Mouse (Mus musculus): Measurements from ENCODE around the gene Brf1. TPM values are rescaled to one million over a fixed set of nuclear protein-coding genes. Genes with fewer than 3 reads are reported as not detected.
A peak's percentile ranks its signal among the peaks of the same experiment; 100 is the strongest.

The Brf1 gene
- 10 to 100 TPM; 20.8 to 21.5 TPM for total RNA-seq (2021)
- long read RNA-seq, experiment 1, partial matches to known transcripts = 2 of 9 reads
- long read RNA-seq, experiment 1, other reads (novel, unspliced or antisense) = 6 of 9 reads
- long read RNA-seq, experiment 2, partial matches to known transcripts = 3 of 8 reads
- long read RNA-seq, experiment 2, other reads (novel, unspliced or antisense) = 5 of 8 reads

DNA sequence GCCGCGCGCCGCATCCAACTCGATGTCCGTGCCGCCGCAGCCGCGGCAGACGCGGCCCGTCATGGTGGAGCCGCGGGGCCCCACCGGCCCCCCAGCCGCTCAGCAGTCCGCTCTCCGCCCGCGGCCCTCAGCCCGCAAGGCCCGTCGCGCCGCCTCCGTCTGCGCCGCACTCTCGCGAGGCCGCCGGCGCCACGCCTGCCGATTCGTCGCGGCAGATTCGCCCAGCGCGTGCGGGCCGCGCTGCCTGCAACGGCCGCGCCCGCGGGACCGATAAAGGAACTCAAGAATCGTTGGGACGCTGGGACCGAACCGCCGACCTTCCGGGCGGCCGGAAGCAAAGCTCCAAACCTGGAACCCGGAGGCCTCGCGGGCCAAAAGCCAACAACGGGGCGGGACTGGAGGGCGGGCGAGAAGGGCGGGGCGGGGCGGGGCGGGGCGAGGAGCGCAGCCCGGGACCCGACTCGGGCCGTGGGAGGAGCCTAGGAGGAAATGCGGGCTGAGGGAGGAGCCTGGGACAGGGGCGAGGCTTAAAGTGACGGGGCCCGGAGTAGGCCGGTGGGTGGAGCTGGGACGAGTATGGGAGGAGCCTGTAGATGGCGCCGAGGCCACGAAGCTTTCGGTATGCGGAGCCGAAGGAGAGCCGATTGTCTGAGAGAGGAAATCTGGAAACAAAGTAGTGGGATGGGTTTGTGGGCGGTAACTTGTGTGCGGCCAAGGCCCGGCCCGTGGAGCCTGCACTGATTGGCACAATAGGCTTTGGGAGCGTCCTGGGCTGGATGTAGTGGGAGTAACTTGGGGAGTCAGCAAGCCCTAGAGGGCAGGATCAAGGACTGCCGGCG, at the start of gene Brf1:
Brf1 (minus strand) TSS at position 411 of the 839 bp plus-strand sequence.
- Histone ChIP-seq H3K27ac (peak within 1 kb of the TSS; percentile 99), H3K4me3 (peak within 1 kb of the TSS; percentile 100)
- peak; percentile 34; the same call in 1 of the 2 replicates for TF ChIP-seq CTCF (IDR thresholded peaks at IDR 0.05)
- DNase-seq = peak; percentile 99
- intact Hi-C loops (cut with DNase I) = no loop called here

DNA sequence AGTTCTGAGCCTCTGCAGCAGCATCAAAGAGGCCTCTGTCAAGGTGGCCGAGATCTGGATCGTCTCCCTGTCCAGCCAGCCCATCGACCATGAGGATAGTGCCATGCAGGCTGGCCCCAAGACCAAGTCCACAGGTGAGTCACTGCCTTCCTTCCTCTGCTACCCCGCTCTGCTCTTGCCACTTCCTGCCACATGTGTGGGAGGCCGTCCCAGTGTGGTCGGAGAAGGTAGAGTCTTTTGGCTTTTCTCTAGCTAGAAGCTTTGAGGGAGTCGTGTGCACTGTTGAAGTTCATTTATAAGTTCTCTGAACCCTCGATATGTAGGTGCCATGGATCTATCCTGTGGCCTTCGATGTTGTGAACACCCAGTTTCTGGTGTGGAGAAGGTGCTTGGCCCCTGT, 49.3 kb upstream of the Brf1 start:
- H3K27ac ChIP-seq = no peak overlapping the region
- no peak for TF ChIP-seq CTCF (IDR thresholded peaks at IDR 0.05)
- intact Hi-C loops (cut with DNase I) = no loop called here

DNA sequence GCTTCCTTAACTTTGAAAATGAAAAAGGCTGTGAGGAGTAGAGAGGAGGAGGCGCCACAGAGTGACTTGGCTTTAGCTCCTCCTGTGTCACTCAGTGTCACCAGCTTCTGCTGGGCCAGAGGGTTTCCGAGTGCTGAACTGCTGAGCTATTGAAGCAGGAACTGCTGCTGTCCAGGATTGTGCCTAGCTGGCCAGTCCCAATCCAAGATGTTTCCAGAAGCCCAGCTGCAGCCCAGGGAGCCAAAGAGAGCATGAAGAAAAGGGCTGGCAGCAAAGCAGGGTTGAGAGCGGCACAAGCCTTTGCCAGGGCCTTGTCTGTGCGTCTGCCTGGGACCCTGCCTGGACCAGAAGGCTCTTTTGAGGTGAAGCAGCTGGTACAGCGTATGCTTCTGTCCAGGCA, 47.6 kb upstream of the Brf1 start:
- TF ChIP-seq CTCF (IDR thresholded peaks at IDR 0.05) = no peak
- intact Hi-C loops (cut with DNase I) = no loop called here
- Histone ChIP-seq H3K4me3 (no peak overlapping the region), H3K27ac (no peak overlapping the region)
- no peak for DNase-seq

More for the DNA sequence above, 49.3 kb upstream of the Brf1 start:
- DNase-seq = no peak
- no peak overlapping the region for H3K4me3 ChIP-seq

DNA sequence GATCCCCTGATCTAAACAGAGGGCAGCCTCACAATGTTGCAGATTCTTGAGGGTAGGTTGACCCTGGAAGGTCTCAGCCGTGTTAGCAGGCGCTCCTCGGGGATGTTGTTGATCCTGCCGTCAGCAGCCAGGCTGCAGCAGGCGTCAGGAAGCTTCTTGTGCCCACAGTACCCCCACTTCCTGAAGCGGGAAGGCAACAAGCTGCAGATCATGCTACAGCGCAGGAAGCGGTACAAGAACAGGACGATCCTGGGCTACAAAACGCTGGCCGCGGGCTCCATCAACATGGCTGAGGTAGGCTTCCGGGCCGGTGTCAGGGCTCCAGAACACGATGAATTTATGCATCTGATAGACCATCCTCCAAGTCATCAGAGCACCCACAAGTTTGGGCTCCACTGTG, 46.4 kb upstream of the Brf1 start:
- no peak for TF ChIP-seq CTCF (IDR thresholded peaks at IDR 0.05)
- DNase-seq = no peak
- intact Hi-C loops (cut with DNase I) = no loop called here

DNA sequence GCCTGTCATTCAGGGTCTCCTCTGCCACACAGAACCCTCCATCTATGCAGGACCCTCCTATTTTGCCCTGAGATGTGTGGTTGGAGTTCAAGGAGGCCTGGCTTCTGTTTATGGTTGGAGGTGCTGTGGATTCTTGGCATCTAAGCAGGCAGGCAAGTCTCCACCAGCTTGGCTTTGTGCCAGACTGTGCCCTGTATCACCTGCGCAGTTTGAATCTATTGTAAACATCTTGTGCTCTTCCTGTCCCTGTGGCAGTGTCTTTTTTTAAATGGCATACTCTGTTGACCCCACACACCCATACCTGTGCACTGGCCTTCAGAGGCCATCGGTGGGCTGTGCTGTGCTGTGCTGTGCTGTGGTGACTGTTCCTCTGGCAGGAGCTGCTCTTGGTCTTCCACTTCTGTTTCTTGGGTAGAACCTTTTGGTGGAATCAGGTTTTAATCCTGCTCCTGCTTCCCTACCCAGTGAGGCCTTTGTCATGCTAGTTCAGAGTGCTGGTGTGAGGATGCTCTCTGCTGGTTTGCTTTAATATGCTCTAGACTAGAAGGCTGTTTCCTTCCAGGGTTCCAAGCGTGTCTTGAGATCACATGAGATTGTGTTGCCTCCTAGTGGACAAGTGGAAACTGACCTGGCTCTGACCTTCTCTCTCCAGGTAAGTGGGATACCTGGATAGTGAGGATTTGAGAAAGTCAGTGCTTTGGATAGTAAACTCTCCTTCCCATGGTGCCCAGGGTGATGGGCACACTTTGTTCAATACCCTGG, 44.6 kb upstream of the Brf1 start:
- no peak overlapping the region for H3K27ac ChIP-seq
- TF ChIP-seq CTCF (IDR thresholded peaks at IDR 0.05) = peak; percentile 72
- intact Hi-C loops (cut with DNase I) = loop anchor here (2.0 kb wide), 1 partner anchor 40 kb away; no protein-coding TSS in a partner anchor
- no peak overlapping the region for H3K4me3 ChIP-seq
- DNase-seq = no peak

More for the DNA sequence above, 46.4 kb upstream of the Brf1 start:
- no peak overlapping the region for H3K4me3 ChIP-seq
- no peak overlapping the region for H3K27ac ChIP-seq

DNA sequence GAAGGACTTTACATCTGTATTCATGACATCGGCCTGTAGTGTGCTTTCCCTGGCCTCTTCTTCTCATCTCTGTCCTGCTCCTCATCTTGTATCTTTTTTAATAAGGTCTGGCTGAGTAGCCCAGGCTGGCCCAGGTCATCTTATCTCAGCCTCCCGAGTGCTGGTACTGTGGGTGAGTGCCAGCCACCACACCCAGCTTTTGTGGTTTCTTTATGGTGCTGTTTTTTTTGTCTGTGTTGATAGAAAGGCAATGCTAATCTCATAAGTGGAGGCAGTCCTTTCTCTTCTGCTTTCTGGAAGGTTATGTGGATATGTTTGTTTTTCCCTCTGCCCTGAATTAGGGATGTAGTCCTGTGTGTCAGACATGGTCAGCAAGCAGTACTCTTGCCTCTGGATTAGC, 42.0 kb upstream of the Brf1 start:
- TF ChIP-seq CTCF (IDR thresholded peaks at IDR 0.05) = no peak
- H3K4me3 ChIP-seq = no peak overlapping the region
- DNase-seq = no peak
- peak overlapping the region; percentile 28 for H3K27ac ChIP-seq
- intact Hi-C loops (cut with DNase I) = no loop called here

DNA sequence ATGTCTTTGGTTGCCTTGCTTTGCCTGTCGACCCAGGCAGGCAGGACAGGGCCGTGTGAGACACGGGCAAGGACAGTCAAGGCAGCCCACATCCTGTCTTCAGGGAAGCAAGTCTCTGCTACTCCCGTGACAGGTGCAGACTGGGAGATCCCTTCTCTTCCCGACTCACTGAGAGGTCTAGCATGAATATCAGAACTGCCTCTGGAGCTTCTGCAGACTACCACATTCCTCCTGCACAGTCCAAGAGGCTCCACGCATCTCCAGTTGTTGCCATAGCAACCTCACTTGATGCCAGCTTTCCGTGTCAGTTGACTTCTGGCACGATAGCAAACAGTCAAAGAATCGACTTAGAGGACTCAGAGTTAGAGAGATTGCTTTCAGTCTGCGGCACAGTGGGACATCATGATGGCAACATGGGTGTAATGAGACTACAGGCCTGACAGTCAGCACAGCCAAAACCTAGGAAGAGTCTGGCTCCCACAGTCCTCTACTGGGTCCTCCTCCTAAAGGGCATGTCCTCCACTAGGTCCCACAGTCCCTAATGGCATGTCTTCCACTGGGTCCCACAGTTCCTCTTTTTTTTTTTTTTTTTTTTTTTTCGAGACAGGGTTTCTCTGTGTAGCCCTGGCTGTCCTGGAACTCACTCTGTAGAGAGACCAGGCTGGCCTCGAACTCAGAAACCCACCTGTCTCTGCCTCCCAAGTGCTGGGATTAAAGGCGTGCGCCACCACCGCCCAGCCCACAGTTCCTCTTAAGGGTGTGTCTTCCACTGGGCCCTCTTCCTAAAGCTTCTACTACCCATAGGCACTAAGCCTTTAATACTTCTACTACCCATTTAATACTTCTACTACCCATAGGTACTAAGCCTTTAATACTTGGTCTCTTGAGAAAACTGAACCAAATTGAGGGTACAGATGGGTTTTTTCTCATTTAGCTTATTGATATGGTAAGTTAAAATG, 41.3 kb upstream of the Brf1 start:
- no peak for TF ChIP-seq CTCF (IDR thresholded peaks at IDR 0.05)
- intact Hi-C loops (cut with DNase I) = no loop called here
- Histone ChIP-seq H3K27ac (peak overlapping the region; percentile 28; the same call in 1 of the 2 replicates), H3K4me3 (no peak overlapping the region)
- DNase-seq = peak; percentile 68

DNA sequence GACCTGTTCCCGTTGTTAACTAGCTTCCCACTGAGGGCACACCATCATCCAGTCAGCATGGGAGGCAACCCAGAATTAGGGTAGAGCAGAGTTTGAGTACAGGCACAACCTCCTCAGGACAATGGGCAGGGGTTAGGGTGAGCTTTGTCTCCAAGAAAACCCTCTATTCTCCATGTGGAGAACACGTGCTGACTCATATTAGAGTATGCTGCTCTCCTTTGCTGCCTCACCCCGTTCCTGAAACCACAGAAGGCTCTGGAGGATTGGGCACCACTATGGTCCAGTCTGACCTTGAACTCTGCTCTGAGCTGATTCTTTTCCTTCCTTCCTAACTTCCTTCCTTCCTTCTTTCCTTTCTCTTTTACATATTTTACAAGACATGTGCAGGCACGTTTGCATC, 37.9 kb upstream of the Brf1 start:
- H3K27ac ChIP-seq = no peak overlapping the region
- intact Hi-C loops (cut with DNase I) = no loop called here
- no peak for TF ChIP-seq CTCF (IDR thresholded peaks at IDR 0.05)
- no peak for DNase-seq
- no peak overlapping the region for H3K4me3 ChIP-seq

DNA sequence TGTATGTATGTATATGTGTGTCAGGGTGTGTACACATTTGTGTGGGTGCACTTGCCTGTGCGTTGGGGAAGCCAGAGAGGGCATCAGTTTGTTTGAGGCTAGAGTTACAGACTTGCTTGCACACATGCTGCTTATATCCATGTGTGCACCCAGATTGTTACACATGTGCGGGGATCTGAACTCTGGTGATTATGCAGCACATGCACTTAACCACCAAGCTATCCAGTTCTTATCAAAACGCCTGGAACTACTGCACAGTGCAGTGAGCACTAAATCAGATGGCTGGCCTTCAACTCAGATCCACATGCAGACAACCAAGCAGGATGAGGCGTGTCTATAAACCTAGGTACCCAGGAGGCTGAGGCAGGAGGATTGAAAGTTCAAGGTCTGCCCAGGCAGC, 36.5 kb upstream of the Brf1 start:
- no peak for DNase-seq
- TF ChIP-seq CTCF (IDR thresholded peaks at IDR 0.05) = no peak
- intact Hi-C loops (cut with DNase I) = no loop called here
- Histone ChIP-seq H3K27ac (no peak overlapping the region), H3K4me3 (no peak overlapping the region)

DNA sequence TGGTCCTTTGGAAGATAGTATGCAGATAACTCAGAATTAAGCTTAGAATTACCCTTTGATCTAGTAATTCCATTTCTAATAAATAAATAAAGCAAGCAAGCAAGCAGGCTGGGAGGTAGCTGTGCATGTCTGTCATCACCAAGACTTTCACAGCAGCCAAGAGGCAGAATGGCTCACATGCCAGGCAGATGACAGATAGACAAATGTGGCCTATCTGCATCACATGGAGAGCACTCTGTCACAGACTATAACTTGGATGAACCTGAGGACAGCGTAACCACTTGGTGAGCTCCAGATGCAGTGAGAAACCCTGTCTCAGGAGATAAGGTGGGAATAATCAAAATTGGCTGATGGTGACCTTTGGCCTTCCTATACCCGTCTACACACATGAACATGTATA, 34.6 kb upstream of the Brf1 start:
- H3K27ac ChIP-seq = 0 out of 2 replicates have a peak overlapping the region, but pooled peaks have one; percentile 4

DNA sequence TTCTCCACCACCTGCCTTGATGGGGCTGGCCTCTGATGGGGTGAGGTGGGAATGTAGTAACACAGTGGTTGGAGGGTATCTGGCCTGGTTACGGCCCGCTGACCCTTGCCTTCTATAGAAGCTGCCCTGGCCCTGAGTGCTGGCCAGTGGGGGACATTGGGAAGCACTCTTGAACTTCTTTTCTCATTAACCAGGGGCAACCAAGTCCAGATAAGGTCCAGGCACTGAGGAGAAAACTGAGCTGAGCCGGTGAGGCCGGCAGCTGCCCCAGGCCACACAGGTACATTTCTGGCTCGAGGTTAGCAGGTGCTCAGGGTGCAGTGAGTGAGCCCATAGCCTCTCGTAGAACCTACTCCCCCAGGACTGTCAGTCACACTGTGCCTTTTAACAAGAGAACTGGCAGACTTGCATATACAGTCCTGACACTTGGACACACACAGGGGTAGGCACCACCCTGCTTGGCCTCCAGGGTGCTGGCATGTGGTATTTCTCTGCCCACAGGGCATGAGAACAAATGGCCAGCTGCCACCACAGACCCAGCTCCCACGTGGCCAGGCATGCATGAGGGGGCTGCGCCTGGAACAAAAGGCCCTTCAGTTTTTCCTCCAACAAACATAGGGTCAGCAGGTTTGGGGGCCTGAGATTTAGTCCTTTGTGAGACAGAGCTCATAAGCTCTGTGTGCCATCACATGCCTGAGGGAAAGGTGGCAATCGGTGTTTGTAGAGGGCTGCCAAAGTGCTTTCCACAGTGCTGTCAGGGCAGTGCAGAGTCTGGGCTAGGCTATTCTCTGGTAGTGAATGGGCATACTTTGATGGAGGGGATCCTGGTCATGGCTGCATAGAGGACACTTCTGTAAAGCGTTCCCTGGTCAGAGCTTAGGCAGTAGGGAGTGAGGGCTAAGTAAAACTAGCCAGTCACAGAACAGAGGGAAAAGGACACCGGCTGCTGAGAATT, 32.1 kb upstream of the Brf1 start:
- H3K4me3 ChIP-seq = no peak overlapping the region
- peak overlapping the region; percentile 78 for H3K27ac ChIP-seq
- intact Hi-C loops (cut with DNase I) = no loop called here
- no peak for TF ChIP-seq CTCF (IDR thresholded peaks at IDR 0.05)
- peak; percentile 50 for DNase-seq

More for the DNA sequence above, 34.6 kb upstream of the Brf1 start:
- TF ChIP-seq CTCF (IDR thresholded peaks at IDR 0.05) = no peak
- DNase-seq = no peak
- H3K4me3 ChIP-seq = no peak overlapping the region
- intact Hi-C loops (cut with DNase I) = no loop called here

Measured in gastrocnemius, adult 2 months (tissue).